Mouse (Mus musculus): ENCODE measurements at regions not wholly inside any gene's neighbourhood (a gene's known extent, or its start where the extent isn't known, plus 50 kb on each side); places are given as distances from the start of the nearest gene placed in this dataset.

- DNase-seq, result no peak
These were observed 119.3 kb upstream of the Nr5a2 start for GRCm38 (mm10) chr1:137079401-137080003.

- peak; percentile 6 for DNase-seq
These were observed 114.5 kb upstream of the Nr5a2 start for GRCm38 (mm10) chr1:137074787-137075186.

GRCm38 (mm10) chr1:137073857-137074572, 113.8 kb upstream of the Nr5a2 start:
- peak; percentile 14 for DNase-seq

GRCm38 (mm10) chr1:137060914-137061313, 100.7 kb upstream of the Nr5a2 start:
- DNase-seq, result no peak

GRCm38 (mm10) chr1:137053134-137053533, 92.9 kb upstream of the Nr5a2 start:
- no peak for DNase-seq

- no peak for DNase-seq
These were observed 91.3 kb upstream of the Nr5a2 start for GRCm38 (mm10) chr1:137051515-137051914.

GRCm38 (mm10) chr1:137044076-137044475, 83.8 kb upstream of the Nr5a2 start:
- DNase-seq, result no peak

- DNase-seq, result no peak
These were observed 82.3 kb upstream of the Nr5a2 start for GRCm38 (mm10) chr1:137042414-137043010.

- DNase-seq, result no peak
These were observed 80.7 kb upstream of the Nr5a2 start for GRCm38 (mm10) chr1:137040898-137041297.

GRCm38 (mm10) chr1:137034586-137034985, 74.3 kb upstream of the Nr5a2 start:
- no peak for DNase-seq

- DNase-seq, result no peak
These were observed 73.4 kb upstream of the Nr5a2 start for GRCm38 (mm10) chr1:137033679-137034078.

GRCm38 (mm10) chr1:137023706-137024105, 63.5 kb upstream of the Nr5a2 start:
- DNase-seq, result no peak

GRCm38 (mm10) chr1:137020528-137020927, 60.3 kb upstream of the Nr5a2 start:
- no peak for DNase-seq

GRCm38 (mm10) chr1:137017642-137018041, 57.4 kb upstream of the Nr5a2 start:
- no peak for DNase-seq

- DNase-seq, result no peak
These were observed 50.1 kb upstream of the Nr5a2 start for GRCm38 (mm10) chr1:137010240-137010926.

All from thymus, postnatal 25 days (tissue).